Mouse (Mus musculus): ENCODE measurements at regions not wholly inside any gene's neighbourhood (a gene's known extent, or its start where the extent isn't known, plus 50 kb on each side); places are given as distances from the start of the nearest gene placed in this dataset.

DNA sequence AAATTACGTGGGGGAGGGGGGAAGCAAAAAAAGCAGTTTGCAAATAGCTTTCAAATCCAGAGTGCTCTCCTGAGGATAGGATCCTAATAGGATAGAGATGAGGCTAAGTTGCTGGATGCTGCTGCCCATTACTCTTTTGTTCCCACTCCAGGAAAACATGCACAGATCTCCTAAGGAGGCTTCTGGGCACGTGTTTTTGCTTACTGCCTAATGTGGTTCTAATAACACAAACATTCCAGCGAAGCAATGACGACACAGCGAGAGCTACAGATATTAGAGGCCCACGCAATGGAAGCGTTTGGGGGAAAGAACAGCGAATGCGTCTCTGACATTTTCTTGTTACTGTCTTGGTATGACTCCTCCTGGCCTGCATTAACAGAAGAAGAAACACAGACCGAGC lies 179.0 kb upstream of the Gm765 start:
- no peak for TF ChIP-seq ZKSCAN1 (IDR thresholded peaks at IDR 0.05; ENCODE audit: borderline replicate concordance, low read depth, low read length)
- no peak for TF ChIP-seq CTCF (conservative IDR thresholded peaks at IDR 0.05 in 1 of 2, IDR thresholded peaks at IDR 0.05 in 1 of 2; ENCODE audit: low read depth in 2 of 2, low read length in 2 of 2)
- TF ChIP-seq SIN3A (IDR thresholded peaks at IDR 0.05; ENCODE audit: low read length): no peak
- TF ChIP-seq NELFE (IDR thresholded peaks at IDR 0.05; ENCODE audit: low read depth, low read length): no peak
- no peak for TF ChIP-seq POLR2A (IDR thresholded peaks at IDR 0.05; ENCODE audit: low read depth, low read length)
- TF ChIP-seq ZNF384 (IDR thresholded peaks at IDR 0.05; ENCODE audit: low read depth, low read length): no peak
- TF ChIP-seq USF1 (IDR thresholded peaks at IDR 0.05; ENCODE audit: low read depth, low read length): no peak
- TF ChIP-seq MYC (IDR thresholded peaks at IDR 0.05; ENCODE audit: low read depth, low read length): no peak
- TF ChIP-seq BHLHE40 (IDR thresholded peaks at IDR 0.05; ENCODE audit: low read depth, low read length): no peak
- no peak for TF ChIP-seq UBTF (IDR thresholded peaks at IDR 0.05; ENCODE audit: low read depth, low read length)
- TF ChIP-seq CHD2 (IDR thresholded peaks at IDR 0.05; ENCODE audit: low read length): no peak
- TF ChIP-seq KAT2A (IDR thresholded peaks at IDR 0.05; ENCODE audit: insufficient replicate concordance, low read length): no peak

Data from CH12.LX (cell line).